Mouse (Mus musculus) lung, postnatal 0 days (tissue): ENCODE results near the gene Gmppb.

Experiments used
- CTCF ChIP-seq: IDR thresholded peaks from 2 replicates; pipeline ENCODE4 v1.5.1; 2016; ENCODE audit warnings: antibody characterized with exemption, mild to moderate bottlenecking
- EP300 ChIP-seq: IDR thresholded peaks from 2 replicates; pipeline ENCODE4 v1.6.1; 2016; ENCODE audit warnings: antibody characterized with exemption, mild to moderate bottlenecking, control low read depth

DNA sequence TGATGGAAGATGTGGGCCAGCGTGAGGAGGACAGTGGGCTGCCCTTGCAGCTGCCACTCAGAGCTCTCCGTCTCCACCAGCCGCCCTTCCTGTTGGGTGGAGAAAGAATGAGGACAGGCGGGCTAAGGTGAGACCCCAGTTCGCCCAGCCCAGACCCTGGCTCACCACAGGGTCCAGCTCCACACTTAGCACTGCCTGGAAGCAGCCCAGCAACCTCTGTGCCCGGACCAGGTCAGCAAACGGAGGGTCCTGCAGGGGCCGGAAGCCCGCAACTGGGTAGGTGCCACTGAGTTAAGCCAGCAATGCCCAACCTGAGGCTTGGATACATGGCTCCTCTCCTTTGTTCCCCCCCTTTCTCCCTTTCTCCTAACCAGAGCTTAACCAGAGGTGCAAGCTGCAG, 20.0 kb downstream of the Gmppb start:
- TF ChIP-seq CTCF (no peak), EP300 (no peak)
